Comparison of ENCODE assay signal across 22 mouse cellular contexts in genomic region chr17:70871676-70872075, GRCm38 (mm10). TPM values are rescaled to one million over a fixed set of nuclear protein-coding genes. Genes with fewer than 3 reads are reported as not detected.
DNase-seq lines count a peak whose midpoint lies in the region; ATAC-seq and TF ChIP-seq lines count a peak whose summit lies in the region.
"Had no signal": no experiment of that assay in that cellular context is flagged by ENCODE, and none has a peak within 500 bp of the region (broad histone marks: within the 10 kb centered on the region; RNA-seq: fewer than 3 reads in every experiment).

No protein-coding gene starts in this region.

- H3K9me3 ChIP-seq in forebrain, embryonic 12.5 days = no peaks in the 10 kb centered on the region
- H3K9me3 ChIP-seq in forebrain, embryonic 15.5 days = no peaks in the 10 kb centered on the region
- no peaks in the 10 kb centered on the region for H3K9me3 ChIP-seq in midbrain, embryonic 11.5 days (ENCODE audit: control insufficient read depth, low read length)
- no peaks in the 10 kb centered on the region for H3K9me3 ChIP-seq in midbrain, embryonic 14.5 days (ENCODE audit: control insufficient read depth, low read length)
- 0 out of 2 replicates have a peak, but pooled peaks cover 8% of the 10 kb centered on the region for H3K9me3 ChIP-seq in ES-Bruce4 (replicated peaks; ENCODE audit: control insufficient read depth, insufficient read depth, low read length, poor library complexity, severe bottlenecking)
- H3K9me3 ChIP-seq in limb, embryonic 10.5 days (replicated peaks) = no peaks in the 10 kb centered on the region
- H3K9me3 ChIP-seq: heart, embryonic 10.5 days; heart, embryonic 15.5 days; hindbrain, embryonic 15.5 days; intestine, embryonic 15.5 days; liver, embryonic 12.5 days had no signal

- TF ChIP-seq CTCF in ES-Bruce4 (IDR thresholded peaks at IDR 0.05; ENCODE audit: low read depth, low read length) = no peak

- WGBS in forebrain, embryonic 12.5 days = 47% methylated on average over 5 of the region's 5 CpGs
- WGBS in forebrain, embryonic 15.5 days = 50% methylated on average over 5 of the region's 5 CpGs
- 37% methylated on average over 5 of the region's 5 CpGs for WGBS in midbrain, embryonic 11.5 days
- 47% methylated on average over 5 of the region's 5 CpGs for WGBS in midbrain, embryonic 14.5 days
- 50% methylated on average over 5 of the region's 5 CpGs for WGBS in limb, embryonic 10.5 days

- TF ChIP-seq POLR2A in ES-Bruce4 (IDR thresholded peaks at IDR 0.05; ENCODE audit: insufficient read depth, low read length) = no peak

- no peak overlapping the region for H3K9ac ChIP-seq in forebrain, embryonic 12.5 days
- H3K9ac ChIP-seq in forebrain, embryonic 15.5 days (replicated peaks) = no peak overlapping the region
- H3K9ac ChIP-seq in midbrain, embryonic 11.5 days (ENCODE audit: low read length) = peak overlapping the region; percentile 3; the same call in 1 of the 2 replicates
- no peak overlapping the region for H3K9ac ChIP-seq in midbrain, embryonic 14.5 days (replicated peaks; ENCODE audit: low read length)
- H3K9ac ChIP-seq in ES-Bruce4 (ENCODE audit: low read depth, poor library complexity, severe bottlenecking) = peak overlapping the region; percentile 57
- H3K9ac ChIP-seq: heart, embryonic 15.5 days; hindbrain, embryonic 15.5 days; intestine, embryonic 15.5 days; liver, embryonic 12.5 days; liver, postnatal 0 days had no signal

- DNase-seq in midbrain, embryonic 11.5 days (ENCODE audit: low spot score, missing footprints) = no peak
- DNase-seq in midbrain, embryonic 14.5 days = no peak
- no peak for DNase-seq in limb, embryonic 10.5 days (ENCODE audit: low spot score)
- no peak for DNase-seq in retina, postnatal 1 day
- DNase-seq: adrenal gland, adult 8-10 months; cerebellum, adult 8-10 months; cerebellum, postnatal 25 days; gastrocnemius, postnatal 14 days; kidney, adult 2 months; liver, postnatal 0 days; lung, postnatal 36 days; right cerebral cortex, adult 18-20 months; spleen, adult 18-20 months; thymus, postnatal 14 days had no signal

- peaks cover 3% of the 10 kb centered on the region; the same call in 1 of the 2 replicates for H3K27me3 ChIP-seq in forebrain, embryonic 12.5 days
- H3K27me3 ChIP-seq in forebrain, embryonic 15.5 days = no peaks in the 10 kb centered on the region
- no peaks in the 10 kb centered on the region for H3K27me3 ChIP-seq in midbrain, embryonic 11.5 days (ENCODE audit: control insufficient read depth, insufficient read depth, low read length)
- no peaks in the 10 kb centered on the region for H3K27me3 ChIP-seq in midbrain, embryonic 14.5 days (ENCODE audit: control insufficient read depth, insufficient read depth, low read length)
- no peaks in the 10 kb centered on the region for H3K27me3 ChIP-seq in ES-Bruce4 (ENCODE audit: control insufficient read depth, insufficient read depth, low read length, poor library complexity, severe bottlenecking)
- H3K27me3 ChIP-seq in limb, embryonic 10.5 days (ENCODE audit: low read depth, poor library complexity, severe bottlenecking) = no peaks in the 10 kb centered on the region
- H3K27me3 ChIP-seq: heart, embryonic 15.5 days; hindbrain, embryonic 15.5 days; intestine, embryonic 15.5 days; liver, embryonic 12.5 days had no signal

- no peak overlapping the region for H3K4me3 ChIP-seq in forebrain, embryonic 12.5 days (replicated peaks)
- no peak overlapping the region for H3K4me3 ChIP-seq in forebrain, embryonic 15.5 days
- H3K4me3 ChIP-seq in midbrain, embryonic 11.5 days (ENCODE audit: low read depth, low read length) = no peak overlapping the region
- no peak overlapping the region for H3K4me3 ChIP-seq in midbrain, embryonic 14.5 days (replicated peaks; ENCODE audit: low read depth, low read length)
- peak overlapping the region; percentile 59 for H3K4me3 ChIP-seq in ES-Bruce4 (ENCODE audit: low read depth, low read length)
- no peak overlapping the region for H3K4me3 ChIP-seq in limb, embryonic 10.5 days
- H3K4me3 ChIP-seq: heart, embryonic 10.5 days; heart, embryonic 15.5 days; hindbrain, embryonic 15.5 days; intestine, embryonic 15.5 days; liver, embryonic 12.5 days had no signal

- 0 out of 2 replicates have a peak overlapping the region, but pooled peaks have one; percentile 79 for H3K27ac ChIP-seq in forebrain, embryonic 12.5 days
- no peak overlapping the region for H3K27ac ChIP-seq in forebrain, embryonic 15.5 days (replicated peaks)
- H3K27ac ChIP-seq in midbrain, embryonic 11.5 days (ENCODE audit: low read depth, low read length) = peak overlapping the region; percentile 93
- no peak overlapping the region for H3K27ac ChIP-seq in midbrain, embryonic 14.5 days (replicated peaks; ENCODE audit: low read depth, low read length)
- H3K27ac ChIP-seq in ES-Bruce4 (ENCODE audit: insufficient read depth, low read length) = peak overlapping the region; percentile 98
- peak overlapping the region; percentile 75 for H3K27ac ChIP-seq in limb, embryonic 10.5 days
- H3K27ac ChIP-seq: heart, embryonic 15.5 days; hindbrain, embryonic 15.5 days; intestine, embryonic 15.5 days; liver, embryonic 12.5 days had no signal

- H3K4me1 ChIP-seq in forebrain, embryonic 12.5 days = peaks cover 24% of the 10 kb centered on the region
- H3K4me1 ChIP-seq in forebrain, embryonic 15.5 days = peaks cover 16% of the 10 kb centered on the region
- peaks cover 22% of the 10 kb centered on the region for H3K4me1 ChIP-seq in midbrain, embryonic 11.5 days (ENCODE audit: control insufficient read depth, insufficient read depth, low read length)
- H3K4me1 ChIP-seq in midbrain, embryonic 14.5 days (ENCODE audit: control insufficient read depth, insufficient read depth, low read length) = peaks cover 18% of the 10 kb centered on the region; the same call in 1 of the 2 replicates
- H3K4me1 ChIP-seq in ES-Bruce4 (ENCODE audit: control insufficient read depth, insufficient read depth, low read length) = no peaks in the 10 kb centered on the region
- peaks cover 21% of the 10 kb centered on the region for H3K4me1 ChIP-seq in limb, embryonic 10.5 days

- H3K36me3 ChIP-seq in forebrain, embryonic 12.5 days (replicated peaks) = no peaks in the 10 kb centered on the region
- H3K36me3 ChIP-seq in forebrain, embryonic 15.5 days = no peaks in the 10 kb centered on the region
- H3K36me3 ChIP-seq in midbrain, embryonic 11.5 days (ENCODE audit: control insufficient read depth, insufficient read depth, low read length) = no peaks in the 10 kb centered on the region
- H3K36me3 ChIP-seq in midbrain, embryonic 14.5 days (ENCODE audit: control insufficient read depth, insufficient read depth, low read length) = no peaks in the 10 kb centered on the region
- no peaks in the 10 kb centered on the region for H3K36me3 ChIP-seq in ES-Bruce4 (ENCODE audit: control insufficient read depth, insufficient read depth, low read length, poor library complexity, severe bottlenecking)
- H3K36me3 ChIP-seq in limb, embryonic 10.5 days = no peaks in the 10 kb centered on the region
- H3K36me3 ChIP-seq: heart, embryonic 10.5 days; heart, embryonic 15.5 days; hindbrain, embryonic 15.5 days; intestine, embryonic 15.5 days; liver, embryonic 12.5 days had no signal

- TF ChIP-seq EP300 in ES-Bruce4 (IDR thresholded peaks at IDR 0.05; ENCODE audit: insufficient read depth, low read depth, low read length) = no peak

- H3K4me2 ChIP-seq in forebrain, embryonic 12.5 days = no peak overlapping the region
- no peak overlapping the region for H3K4me2 ChIP-seq in forebrain, embryonic 15.5 days (replicated peaks)
- no peak overlapping the region for H3K4me2 ChIP-seq in midbrain, embryonic 11.5 days
- no peak overlapping the region for H3K4me2 ChIP-seq in midbrain, embryonic 14.5 days (ENCODE audit: low read length)
- H3K4me2 ChIP-seq: heart, embryonic 15.5 days; intestine, embryonic 15.5 days; liver, embryonic 12.5 days had no signal

- ATAC-seq in forebrain, embryonic 12.5 days (ENCODE audit: low FRiP score) = no peak
- ATAC-seq in forebrain, embryonic 15.5 days (replicated peaks) = no peak
- ATAC-seq in midbrain, embryonic 11.5 days (ENCODE audit: low FRiP score) = no peak
- ATAC-seq in midbrain, embryonic 14.5 days (ENCODE audit: low FRiP score, low TSS enrichment) = no peak
- ATAC-seq: liver, postnatal 0 days had no signal

RNA-seq across cellular contexts. Expression of gene Tgif1, which starts 18.3 kb away (rescaled TPM):
- 47.4 and 52.6 TPM in 2 replicates for polyA plus RNA-seq in forebrain, embryonic 12.5 days (2016; fragmentation: Nextera tagmentation; extraction: Ambion mirVana)
- polyA plus RNA-seq in forebrain, embryonic 15.5 days (2015; fragmentation: Nextera tagmentation; extraction: Ambion mirVana) = 12.4 and 14.1 TPM in 2 replicates
- 53.0 and 58.4 TPM in 2 replicates for polyA plus RNA-seq in midbrain, embryonic 11.5 days (2014; fragmentation: Nextera tagmentation; extraction: Ambion mirVana)
- polyA plus RNA-seq in midbrain, embryonic 14.5 days (2014; fragmentation: Nextera tagmentation; extraction: Ambion mirVana) = 9.8 and 16.5 TPM in 2 replicates
- polyA plus RNA-seq in ES-Bruce4 (2011; ENCODE audit: insufficient read depth, insufficient read length, low read depth, missing spikeins) = 218 and 227 TPM in 2 replicates
- polyA plus RNA-seq in limb, embryonic 10.5 days (2016; fragmentation: Nextera tagmentation; extraction: Ambion mirVana) = 105 and 132 TPM in 2 replicates

Comparison
In these comparisons a context has a peak if more than half of its experiments do, and no peak if none do; other contexts are left out.
1. H3K27ac ChIP-seq: peak in forebrain, embryonic 12.5 days (single experiment), midbrain, embryonic 11.5 days (single experiment), ES-Bruce4 (single experiment) and limb, embryonic 10.5 days (single experiment); none in forebrain, embryonic 15.5 days (single experiment) and midbrain, embryonic 14.5 days (single experiment).
2. H3K9ac ChIP-seq: peak in midbrain, embryonic 11.5 days (single experiment) and ES-Bruce4 (single experiment); none in forebrain, embryonic 12.5 days (single experiment), forebrain, embryonic 15.5 days (single experiment) and midbrain, embryonic 14.5 days (single experiment).